Mouse (Mus musculus) v-Abl transformed pro-B cells (cell line): ENCODE measurements around the gene Ano4.
"Not testable (repeated sequence)": the region's sequence is repeated elsewhere in the genome, so short reads cannot be mapped to it uniquely, and the experiment has no call there.

Experiments used
- in situ Hi-C, 2 experiments: fragments of 400-800 bp; cut with MboI; formaldehyde crosslinking; loops; one replicate each; pipeline ENCODE4 v1.15.1; 2025; ENCODE audit not compliant: unreplicated experiment in 2 of 2

Gene Ano4

GRCm38 (mm10) chr10:89177921-89178320 lies 166.6 kb downstream of the Ano4 start:
- in situ Hi-C loops = no loop called here

GRCm38 (mm10) chr10:89164533-89164932 lies 180.0 kb downstream of the Ano4 start:
- in situ Hi-C loops = no loop called here

GRCm38 (mm10) chr10:89155502-89155901 lies 189.1 kb downstream of the Ano4 start:
- in situ Hi-C loops = no loop called here

- in situ Hi-C loops = no loop called here
These were observed 189.6 kb downstream of the Ano4 start for GRCm38 (mm10) chr10:89154797-89155465.

- in situ Hi-C loops = no loop called here
These were observed 195.4 kb downstream of the Ano4 start for GRCm38 (mm10) chr10:89149166-89149565.

GRCm38 (mm10) chr10:89121391-89121790 lies 223.2 kb downstream of the Ano4 start:
- in situ Hi-C loops = no loop called here

- in situ Hi-C loops = no loop called here
These were observed 230.2 kb downstream of the Ano4 start for GRCm38 (mm10) chr10:89114381-89114780.

GRCm38 (mm10) chr10:89111466-89111865 lies 233.1 kb downstream of the Ano4 start:
- in situ Hi-C loops = no loop called here

GRCm38 (mm10) chr10:89110917-89111316 lies 233.6 kb downstream of the Ano4 start:
- in situ Hi-C loops = no loop called here

GRCm38 (mm10) chr10:89103594-89103993 lies 241.0 kb downstream of the Ano4 start:
- in situ Hi-C loops = no loop called here

- in situ Hi-C loops = no loop called here
These were observed 242.5 kb downstream of the Ano4 start for GRCm38 (mm10) chr10:89102025-89102424.

GRCm38 (mm10) chr10:89098183-89098582 lies 246.4 kb downstream of the Ano4 start:
- in situ Hi-C loops = no loop called here

- in situ Hi-C loops = no loop called here
These were observed 252.1 kb downstream of the Ano4 start for GRCm38 (mm10) chr10:89092350-89093040.

GRCm38 (mm10) chr10:89077447-89077846 lies 267.1 kb downstream of the Ano4 start:
- in situ Hi-C loops = no loop called here

GRCm38 (mm10) chr10:89055891-89056290 lies 288.7 kb downstream of the Ano4 start:
- in situ Hi-C loops = no loop called here

- in situ Hi-C loops = not testable (repeated sequence)
These were observed 299.6 kb downstream of the Ano4 start for GRCm38 (mm10) chr10:89044921-89045320.

GRCm38 (mm10) chr10:89044166-89044565 lies 300.4 kb downstream of the Ano4 start:
- in situ Hi-C loops = no loop called here

- in situ Hi-C loops = no loop called here
These were observed 325.6 kb downstream of the Ano4 start for GRCm38 (mm10) chr10:89018926-89019325.

GRCm38 (mm10) chr10:89008303-89008702 lies 336.3 kb downstream of the Ano4 start:
- in situ Hi-C loops = no loop called here

- in situ Hi-C loops = no loop called here
These were observed 340.0 kb downstream of the Ano4 start for GRCm38 (mm10) chr10:89004518-89004917.

- in situ Hi-C loops = no loop called here
These were observed 357.6 kb downstream of the Ano4 start for GRCm38 (mm10) chr10:88986925-88987324.

- in situ Hi-C loops = no loop called here
These were observed 361.1 kb downstream of the Ano4 start for GRCm38 (mm10) chr10:88983444-88983843.
